Mouse (Mus musculus) thymus, postnatal 36 days (tissue): ENCODE data around the gene Il17rc.

Experiments used
- DNase-seq, 2 experiments: peaks; one replicate each; pipeline ENCODE4 v3.0.0; 2022; ENCODE audit warnings: mixed read lengths in 2 of 2

The Il17rc gene

DNA sequence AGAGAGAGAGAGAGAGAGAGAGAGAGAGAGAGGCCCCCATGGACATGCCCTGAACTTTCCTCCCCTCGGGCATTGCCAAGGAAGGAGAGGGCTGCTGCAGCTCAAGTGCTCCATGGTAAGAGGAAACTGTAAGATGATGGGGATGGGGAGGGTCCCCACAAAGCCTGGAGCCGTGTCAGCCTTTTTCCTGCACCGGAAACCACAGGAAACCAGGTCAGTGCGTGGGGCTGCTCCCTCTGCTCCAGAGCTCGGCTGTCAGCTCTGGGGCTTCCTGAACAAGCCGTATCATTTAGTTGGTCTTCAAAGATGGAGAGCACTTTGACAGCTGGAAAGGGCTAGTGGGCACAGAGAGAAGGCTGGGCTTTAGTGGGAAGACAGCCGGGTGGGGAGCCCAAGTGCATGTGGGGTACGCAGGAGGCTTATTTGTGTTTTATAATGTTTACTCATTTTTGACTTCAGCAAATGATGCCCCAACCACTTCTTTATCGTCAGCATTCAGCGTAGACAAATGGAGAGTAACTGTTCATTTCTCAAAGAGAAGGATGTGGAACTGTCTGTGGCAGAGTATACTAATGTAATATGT is 13.2 kb upstream of the Il17rc start, which contains the start of gene Il17re:
TSS of gene Il17re (plus strand) at position 533 of the 583 bp plus-strand sequence.
- DNase-seq = peak; percentile 56 to 73

DNA sequence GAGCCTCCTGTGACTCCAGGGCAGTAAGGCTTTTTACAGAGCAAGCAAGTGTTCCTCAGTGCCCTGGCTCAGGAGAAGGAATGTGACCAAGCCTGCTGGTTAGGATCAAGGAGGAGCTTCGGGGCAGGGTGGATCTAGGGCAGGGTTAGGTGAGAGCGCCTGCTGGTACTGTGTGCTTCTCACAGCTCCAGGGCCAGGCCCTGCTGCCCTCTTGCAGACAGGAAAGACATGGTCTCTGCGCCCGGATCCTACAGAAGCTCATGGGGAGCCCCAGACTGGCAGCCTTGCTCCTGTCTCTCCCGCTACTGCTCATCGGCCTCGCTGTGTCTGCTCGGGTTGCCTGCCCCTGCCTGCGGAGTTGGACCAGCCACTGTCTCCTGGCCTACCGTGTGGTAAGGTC is 12.6 kb upstream of the Il17rc start:
- peak; percentile 27 to 43 for DNase-seq

DNA sequence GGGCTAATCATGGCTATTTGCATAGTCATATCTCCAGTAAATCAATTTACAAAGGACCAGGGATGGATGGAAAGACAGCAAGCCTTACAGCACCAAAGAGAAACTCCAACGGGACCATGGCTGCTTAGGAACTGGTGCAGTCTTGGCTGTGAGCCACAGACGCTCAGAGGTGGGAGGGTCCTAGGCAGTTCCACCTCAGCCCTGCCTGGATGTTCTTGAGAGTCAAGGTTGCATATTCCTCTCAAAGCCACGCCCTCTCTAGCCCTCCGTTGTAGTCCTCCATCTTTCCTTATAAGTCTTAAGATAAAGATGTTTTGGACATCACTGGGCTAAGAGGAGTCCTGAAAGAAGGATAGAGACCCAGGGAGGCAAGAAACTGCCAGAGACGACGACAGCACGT is 7.2 kb upstream of the Il17rc start:
- no peak for DNase-seq

DNA sequence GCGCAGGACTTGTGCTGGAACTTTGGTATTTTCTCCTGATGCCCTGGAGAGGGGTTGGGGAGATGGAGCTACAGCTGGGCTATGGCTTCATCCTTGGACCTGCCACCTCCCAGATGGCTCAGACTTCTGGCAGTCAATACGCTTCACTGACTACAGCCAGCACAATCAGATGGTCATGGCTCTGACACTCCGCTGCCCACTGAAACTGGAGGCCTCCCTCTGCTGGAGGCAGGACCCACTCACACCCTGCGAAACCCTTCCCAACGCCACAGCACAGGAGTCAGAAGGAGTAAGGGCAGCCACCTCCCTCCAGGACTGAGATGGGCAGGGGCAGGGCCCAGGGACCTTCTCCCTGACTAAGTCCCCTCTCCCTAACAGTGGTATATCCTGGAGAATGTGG is 5.6 kb upstream of the Il17rc start:
- DNase-seq = no peak

DNA sequence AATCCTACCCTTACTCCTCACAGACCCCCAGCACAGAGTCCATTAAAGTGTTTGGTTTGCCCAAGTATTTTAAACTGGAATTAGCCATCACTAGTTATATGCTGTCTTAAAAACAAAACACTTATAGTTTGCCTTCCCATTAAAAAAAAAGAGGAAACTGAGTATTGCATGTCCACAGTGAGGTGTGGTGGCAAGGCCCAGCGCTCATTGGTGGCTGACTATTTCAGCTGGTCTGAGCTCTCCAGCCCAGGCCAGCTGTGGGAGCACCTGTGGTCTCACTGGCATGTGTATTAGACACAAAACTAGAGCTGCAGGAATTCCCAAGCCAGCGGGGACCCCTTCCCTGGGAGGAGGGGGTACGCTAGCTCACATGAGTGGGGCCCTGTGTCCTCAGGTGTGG is 2.7 kb upstream of the Il17rc start:
- DNase-seq = no peak

DNA sequence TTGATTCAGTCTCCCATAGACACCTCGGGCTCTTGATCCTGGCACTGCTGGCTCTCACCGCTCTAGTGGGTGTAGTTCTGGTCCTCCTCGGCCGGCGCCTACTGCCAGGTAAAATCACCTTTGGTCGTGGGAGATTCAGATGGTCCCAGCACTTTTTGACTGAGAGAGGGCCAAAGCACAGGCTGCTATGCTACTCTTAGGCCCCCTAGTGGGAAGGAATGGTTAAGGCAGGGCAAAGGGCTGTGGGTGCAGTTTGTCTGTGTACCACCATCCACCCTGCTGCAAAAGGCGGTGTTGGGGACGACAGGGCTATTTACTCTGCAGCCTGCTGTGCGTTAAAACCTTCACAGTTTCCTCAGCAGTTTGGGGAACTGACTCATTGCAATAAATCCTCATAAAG is 2.2 kb upstream of the Il17rc start:
- DNase-seq = peak; percentile 79 to 80

DNA sequence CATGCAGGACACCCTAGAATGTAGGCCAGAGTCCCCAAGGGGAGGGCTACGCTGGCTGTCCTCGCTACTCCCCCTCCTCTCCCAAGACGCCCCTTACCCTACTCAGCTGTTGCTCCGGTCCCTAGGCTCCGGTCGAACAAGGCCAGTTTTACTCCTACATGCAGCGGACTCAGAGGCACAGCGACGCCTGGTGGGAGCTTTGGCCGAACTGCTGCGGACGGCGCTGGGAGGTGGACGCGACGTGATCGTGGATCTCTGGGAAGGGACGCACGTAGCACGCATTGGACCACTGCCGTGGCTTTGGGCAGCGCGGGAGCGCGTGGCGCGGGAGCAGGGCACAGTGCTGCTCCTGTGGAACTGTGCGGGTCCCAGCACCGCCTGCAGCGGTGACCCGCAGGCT is 1.8 kb upstream of the Il17rc start:
- DNase-seq = peak; percentile 68 to 69

DNA sequence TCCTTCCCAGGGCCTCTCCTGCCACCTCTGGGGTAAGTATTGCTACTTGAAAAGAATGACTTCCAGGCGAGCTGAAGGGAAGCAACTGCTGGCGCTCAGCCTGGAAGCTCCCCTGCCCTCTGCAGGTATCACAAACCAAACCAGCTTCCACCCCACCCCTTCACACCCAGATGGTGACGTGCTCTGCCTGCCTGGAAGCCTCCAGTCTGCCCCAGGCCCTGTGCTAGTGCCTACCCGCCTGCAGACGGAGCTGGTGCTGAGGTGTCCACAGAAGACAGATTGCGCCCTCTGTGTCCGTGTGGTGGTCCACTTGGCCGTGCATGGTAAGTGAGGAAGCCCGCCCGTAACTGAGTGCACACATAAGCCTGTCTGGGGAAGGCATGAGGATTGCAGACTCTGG is 834 bp downstream of the Il17rc start:
- no peak for DNase-seq

DNA sequence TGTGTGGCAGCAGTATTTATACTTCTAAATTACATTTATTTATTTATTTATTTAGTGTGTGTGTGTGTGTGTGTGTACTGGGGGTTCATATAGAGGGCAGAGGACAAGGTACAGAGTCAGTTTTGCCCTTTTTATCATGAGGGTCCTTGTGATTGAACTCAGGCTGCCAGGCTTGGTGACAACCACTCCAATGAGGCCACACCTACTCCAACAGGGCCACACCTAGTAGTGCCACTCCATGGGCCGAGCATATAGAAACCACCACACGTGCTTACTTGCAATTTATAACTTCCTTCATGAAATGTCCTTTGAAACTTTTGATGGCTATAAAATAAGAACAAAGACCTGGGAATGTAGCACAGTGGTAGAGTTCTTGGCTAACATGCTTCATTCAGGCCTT is 2.0 kb downstream of the Il17rc start:
- DNase-seq = no peak

DNA sequence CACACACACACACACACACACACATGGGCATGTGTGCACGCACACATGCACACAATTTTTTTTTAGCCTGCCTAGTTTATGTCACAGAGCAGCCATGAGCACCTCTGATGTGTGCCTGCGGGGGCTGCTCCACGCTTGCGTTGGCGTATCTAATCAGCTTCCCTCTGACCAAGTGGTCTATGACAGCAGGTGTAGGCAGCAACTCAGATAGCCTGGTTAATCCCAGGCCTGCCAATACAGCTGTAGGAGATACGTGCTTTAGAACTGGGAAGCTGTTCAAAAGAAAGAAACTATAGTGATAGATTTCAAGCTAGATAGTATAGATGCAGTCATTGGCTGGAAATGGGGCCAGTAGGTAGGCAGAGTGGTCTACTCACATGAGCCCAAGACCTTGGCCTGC is 2.5 kb downstream of the Il17rc start:
- DNase-seq = no peak

DNA sequence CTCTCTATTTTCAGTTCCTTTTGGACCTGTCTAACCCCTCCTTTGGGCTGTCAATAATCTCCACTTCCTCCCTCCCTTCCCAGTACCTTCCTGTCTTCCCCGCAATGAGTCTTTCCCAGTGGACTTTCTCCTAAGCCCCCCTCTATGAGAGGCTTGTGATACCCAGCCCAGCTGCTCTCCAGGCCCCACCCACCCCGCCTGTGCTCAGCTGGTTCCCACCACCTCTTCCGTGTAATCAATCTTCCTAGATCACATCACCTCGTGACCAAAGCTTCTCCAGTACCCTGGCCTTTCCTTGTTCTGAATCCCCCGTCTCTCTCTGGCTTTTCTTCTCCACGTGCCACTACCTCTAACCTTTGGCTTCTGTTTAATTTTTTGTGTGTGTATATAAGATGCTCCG is 6.1 kb downstream of the Il17rc start:
- DNase-seq = no peak

DNA sequence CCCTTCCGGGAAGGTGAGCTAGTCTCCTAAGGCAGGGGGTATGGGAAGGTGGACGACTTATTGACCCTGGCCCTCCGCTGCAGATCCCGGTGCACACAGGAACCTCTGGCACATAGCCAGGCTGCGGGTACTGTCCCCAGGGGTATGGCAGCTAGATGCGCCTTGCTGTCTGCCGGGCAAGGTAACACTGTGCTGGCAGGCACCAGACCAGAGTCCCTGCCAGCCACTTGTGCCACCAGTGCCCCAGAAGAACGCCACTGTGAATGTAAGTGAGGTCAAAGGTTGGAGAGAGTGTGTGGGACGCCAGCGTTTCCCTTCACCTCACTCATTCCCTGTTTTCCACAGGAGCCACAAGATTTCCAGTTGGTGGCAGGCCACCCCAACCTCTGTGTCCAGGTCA is 7.7 kb downstream of the Il17rc start:
- no peak for DNase-seq

DNA sequence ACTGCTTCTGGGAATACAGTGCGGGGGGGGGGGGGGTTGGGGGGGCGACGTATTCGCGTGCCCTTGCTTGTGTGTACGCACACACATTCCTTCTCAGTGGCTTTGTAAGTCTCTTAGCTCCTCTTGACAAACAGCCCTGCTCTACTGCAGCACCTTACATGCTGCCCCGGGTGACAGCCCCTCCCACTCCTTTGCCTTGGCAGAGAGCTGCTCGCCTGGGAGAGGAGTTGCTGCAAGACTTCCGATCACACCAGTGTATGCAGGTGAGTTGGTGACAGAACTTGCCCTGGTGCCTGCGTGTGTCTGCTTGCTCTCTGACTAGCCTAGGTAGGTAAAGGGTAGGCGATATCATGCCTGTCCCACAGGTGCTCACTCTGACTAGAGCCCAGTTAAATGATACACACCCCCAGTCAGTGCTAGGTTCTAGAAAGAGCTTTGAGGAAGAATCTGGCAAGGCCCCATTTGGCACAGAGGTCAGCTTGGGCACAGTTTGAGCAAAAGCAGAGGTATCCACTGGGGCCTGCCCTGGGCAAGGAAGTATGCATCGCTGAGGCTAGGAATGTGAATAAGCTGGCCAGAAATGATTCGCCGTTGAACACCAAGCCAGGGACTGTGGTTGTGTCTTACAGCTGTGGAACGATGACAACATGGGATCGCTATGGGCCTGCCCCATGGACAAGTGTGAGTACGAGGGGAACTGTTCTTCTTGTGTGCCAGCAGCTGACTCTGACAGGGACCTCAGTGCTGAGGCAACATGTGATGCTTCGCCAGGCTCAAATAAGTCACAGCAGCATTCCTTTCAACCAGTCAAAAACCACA is 9.5 kb downstream of the Il17rc start:
- DNase-seq = no peak

DNA sequence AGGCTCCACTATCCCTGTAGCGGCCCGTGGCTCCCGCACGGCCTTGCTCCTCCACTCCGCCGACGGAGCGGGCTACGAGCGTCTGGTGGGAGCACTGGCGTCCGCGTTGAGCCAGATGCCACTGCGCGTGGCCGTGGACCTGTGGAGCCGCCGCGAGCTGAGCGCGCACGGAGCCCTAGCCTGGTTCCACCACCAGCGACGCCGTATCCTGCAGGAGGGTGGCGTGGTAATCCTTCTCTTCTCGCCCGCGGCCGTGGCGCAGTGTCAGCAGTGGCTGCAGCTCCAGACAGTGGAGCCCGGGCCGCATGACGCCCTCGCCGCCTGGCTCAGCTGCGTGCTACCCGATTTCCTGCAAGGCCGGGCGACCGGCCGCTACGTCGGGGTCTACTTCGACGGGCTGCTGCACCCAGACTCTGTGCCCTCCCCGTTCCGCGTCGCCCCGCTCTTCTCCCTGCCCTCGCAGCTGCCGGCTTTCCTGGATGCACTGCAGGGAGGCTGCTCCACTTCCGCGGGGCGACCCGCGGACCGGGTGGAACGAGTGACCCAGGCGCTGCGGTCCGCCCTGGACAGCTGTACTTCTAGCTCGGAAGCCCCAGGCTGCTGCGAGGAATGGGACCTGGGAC is 11.4 kb downstream of the Il17rc start:
- DNase-seq = peak in 1 of 2 experiments; percentile 52

DNA sequence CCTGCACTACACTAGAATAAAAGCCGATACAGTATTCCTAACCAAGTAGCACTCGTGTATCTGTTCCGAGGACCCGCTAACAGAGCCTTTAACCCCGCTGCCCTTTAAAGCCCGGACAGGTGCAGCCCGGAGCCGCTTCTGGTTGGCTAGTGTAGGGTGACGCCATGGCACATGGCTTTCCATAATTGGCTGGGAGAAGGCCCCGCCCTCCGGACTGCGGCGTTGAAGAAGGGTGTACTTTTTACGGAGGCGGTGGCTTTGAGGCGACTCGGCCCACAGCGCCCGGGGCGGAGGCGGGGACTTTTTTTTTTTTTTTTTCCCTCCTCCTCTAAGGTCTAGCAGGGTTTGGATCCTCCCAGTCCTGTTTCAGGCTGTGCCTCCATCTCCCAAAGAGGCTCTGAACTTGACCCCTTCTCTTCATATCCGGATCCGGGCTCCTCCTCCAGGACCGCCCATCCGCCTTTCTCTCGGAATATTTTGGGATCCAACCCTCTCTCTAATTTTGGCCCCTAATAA is 11.9 kb downstream of the Il17rc start, which contains the start of gene Creld1:
TSS of gene Creld1 (plus strand) at position 198 of the 516 bp plus-strand sequence.
- DNase-seq = peak; percentile 88 to 93

DNA sequence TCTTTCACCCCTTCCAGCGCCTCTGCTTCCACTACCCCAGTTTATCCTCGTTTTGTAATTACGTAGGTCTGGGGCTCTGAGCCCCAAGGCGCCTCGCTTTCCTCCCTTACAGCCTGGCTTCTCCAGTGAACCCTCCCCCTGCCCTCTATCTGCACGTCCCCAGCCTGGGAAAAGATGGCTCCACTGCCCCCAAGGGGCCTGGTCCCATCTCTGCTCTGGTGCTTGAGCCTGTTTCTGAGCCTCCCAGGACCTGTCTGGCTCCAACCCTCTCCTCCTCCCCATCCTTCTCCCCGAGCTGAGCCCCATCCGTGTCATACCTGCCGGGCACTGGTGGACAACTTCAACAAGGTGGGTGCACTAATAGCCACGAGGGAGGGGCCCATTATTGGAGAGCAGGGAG is 12.5 kb downstream of the Il17rc start:
- DNase-seq = peak in 1 of 2 experiments; percentile 39

DNA sequence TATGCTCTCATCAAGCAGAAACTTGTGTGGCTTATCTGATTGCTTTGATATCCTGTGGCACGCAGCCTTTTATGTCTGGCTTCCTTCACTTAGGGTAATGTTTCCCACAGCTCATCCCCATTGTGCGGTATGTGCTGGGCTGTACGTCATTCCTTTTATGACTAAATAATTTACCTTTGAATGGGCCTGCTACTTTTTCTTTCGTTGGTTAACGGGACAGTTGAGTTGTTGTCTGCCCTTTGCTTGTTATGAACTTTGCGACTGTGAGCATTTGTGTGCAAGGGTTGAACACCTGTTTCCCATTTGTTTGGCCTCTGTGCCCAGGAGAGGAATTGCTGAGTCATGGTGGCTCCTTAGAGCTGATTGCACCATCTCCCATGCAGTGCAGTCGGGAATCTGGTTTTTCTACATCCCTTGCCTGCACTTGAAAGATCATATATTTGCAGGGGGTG is 15.9 kb downstream of the Il17rc start:
- DNase-seq = no peak

DNA sequence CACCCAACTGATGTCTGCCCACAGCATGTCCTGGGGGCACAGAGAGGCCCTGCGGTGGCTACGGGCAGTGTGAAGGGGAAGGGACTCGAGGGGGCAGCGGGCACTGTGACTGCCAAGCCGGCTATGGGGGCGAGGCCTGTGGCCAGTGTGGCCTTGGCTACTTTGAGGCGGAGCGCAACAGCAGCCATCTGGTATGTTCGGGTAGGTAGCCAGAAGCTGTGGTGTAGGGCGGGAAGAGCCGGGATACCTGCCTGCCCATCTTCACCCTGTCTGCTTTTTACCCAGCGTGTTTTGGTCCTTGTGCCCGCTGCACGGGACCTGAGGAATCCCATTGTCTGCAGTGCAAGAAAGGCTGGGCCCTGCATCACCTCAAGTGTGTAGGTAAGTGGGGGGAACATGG is 18.2 kb downstream of the Il17rc start:
- DNase-seq = no peak

DNA sequence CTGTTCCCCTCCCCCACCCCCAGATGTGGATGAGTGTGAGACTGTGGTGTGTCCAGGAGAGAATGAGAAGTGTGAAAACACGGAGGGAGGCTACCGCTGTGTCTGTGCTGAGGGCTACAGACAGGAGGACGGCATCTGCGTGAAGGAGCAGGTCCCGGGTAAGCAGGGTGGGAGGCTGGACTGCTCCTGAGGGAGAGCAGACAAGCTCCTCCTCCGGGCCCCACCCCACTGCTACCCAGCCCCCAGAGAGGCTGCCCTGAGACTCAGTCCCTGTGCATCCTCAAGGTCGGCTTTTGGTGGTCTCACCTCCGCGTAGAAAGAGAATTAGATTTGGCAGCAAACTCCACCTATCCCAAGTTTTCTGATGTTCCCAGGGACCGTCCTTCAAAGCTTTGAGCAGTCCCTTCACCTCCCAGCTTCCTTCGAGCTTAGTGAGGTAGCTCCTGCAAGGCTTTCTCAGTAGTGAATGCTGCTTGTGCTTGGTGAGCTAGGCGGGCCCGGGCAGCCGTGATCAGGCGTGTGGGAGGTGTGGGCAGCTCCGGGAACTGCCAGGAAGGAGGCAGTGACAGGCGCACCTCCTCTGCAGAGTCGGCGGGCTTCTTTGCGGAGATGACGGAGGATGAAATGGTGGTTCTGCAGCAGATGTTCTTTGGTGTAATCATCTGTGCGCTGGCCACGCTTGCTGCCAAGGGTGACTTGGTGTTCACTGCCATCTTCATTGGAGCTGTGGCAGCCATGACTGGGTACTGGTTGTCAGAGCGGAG is 21.1 kb downstream of the Il17rc start:
- DNase-seq = no peak

DNA sequence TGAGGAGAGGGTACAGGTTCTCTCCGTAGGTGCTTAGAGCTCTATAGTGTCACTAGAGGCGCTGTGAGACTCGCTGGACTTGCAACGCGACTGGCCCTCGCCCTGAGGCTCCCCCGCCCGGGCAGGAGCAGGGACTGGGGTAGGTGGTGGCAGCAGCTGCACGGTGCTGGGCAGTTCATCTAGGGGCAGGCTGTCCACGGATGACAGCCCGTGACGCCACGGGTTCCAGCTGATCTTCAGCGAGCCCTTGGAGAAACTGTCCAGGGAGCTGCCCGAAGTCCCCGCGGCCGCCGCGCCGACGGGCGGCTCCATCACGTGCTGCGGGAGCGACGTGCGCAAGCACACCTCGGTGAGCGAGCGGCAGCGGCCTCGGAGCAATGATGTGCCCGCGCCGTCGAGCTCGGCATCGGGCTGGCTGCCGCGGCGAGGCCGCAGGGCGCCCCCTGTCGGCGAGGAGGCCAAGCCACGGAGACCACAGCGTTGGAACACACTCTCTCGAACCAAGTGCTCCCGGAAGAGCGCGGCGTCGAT is 23.1 kb downstream of the Il17rc start:
- peak; percentile 84 to 87 for DNase-seq

DNA sequence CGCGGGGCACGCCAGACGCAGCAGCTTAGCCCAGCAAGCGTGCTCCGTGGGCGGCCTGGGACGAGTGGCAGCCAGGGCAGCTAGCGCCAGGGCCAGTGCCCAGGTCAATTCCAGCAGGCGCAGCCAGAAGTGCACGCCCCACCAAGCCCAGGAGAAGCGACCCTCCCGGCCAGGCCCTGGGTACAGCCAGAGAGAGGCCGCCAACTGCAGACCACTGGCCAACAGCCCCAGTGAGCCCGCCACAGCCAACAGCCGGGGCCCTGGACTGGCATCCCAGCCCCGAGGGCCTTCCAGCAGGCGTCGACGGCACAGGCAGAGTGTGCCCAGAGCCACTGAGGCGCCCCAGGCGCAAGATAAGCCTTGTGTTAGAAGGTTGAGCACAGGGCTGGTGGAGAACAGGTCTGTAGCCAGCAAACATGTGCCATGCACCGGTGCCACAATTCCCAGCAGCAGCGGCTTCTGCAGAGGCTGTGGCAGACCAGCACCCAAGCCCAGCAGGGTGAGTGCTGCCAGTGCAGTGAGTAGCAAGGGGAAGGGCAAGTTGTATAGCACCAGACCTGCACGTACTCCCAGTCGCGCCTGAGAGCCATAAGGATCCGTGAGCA is 23.9 kb downstream of the Il17rc start:
- peak in 1 of 2 experiments; percentile 32 for DNase-seq

DNA sequence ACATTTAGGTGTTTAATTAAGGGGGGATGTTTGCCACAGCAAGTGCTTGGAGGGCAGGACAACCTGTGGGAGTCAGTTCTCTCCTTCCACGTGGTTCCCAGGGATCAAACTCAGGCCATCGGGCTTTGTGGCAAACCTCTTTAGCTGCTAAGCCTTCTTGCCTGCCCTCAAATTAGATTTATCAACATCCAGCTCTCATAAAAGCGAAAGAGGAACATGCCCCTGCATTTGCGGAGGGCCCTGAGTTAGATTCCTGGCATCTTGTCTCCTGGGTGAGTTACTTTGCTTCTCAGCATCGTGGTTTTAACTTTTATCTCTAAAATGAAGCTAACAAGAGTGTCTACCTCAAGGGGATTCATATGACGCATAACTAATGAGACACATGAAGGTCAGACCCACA is 28.1 kb downstream of the Il17rc start:
- no peak for DNase-seq
